Mouse (Mus musculus): ENCODE measurements around the gene Amph. TPM values are rescaled to one million over a fixed set of nuclear protein-coding genes. Genes with fewer than 3 reads are reported as not detected.

Gene Amph
- polyA plus RNA-seq, 1 experiment: not detected

- Histone ChIP-seq H3K79me2 (ENCODE audit: control insufficient read depth, insufficient read depth) (no peaks in the 10 kb centered on the region), H3K36me3 (ENCODE audit: control insufficient read depth, insufficient read depth) (no peaks in the 10 kb centered on the region), H3ac (ENCODE audit: control insufficient read depth, insufficient read length, low read depth) (no peak overlapping the region), H3K4me3 (ENCODE audit: insufficient read depth, poor library complexity, severe bottlenecking) (no peak overlapping the region), H3K27me3 (ENCODE audit: control insufficient read depth, insufficient read depth, insufficient read length) (no peaks in the 10 kb centered on the region), H3K79me3 (ENCODE audit: low read depth) (no peaks in the 10 kb centered on the region)
- TF ChIP-seq MYOG (IDR thresholded peaks at IDR 0.05; ENCODE audit: control insufficient read depth, extremely low read depth, insufficient read length) (no peak), MAX (IDR thresholded peaks at IDR 0.05) (no peak), MYOD1 (IDR thresholded peaks at IDR 0.05; ENCODE audit: control insufficient read depth, insufficient read length, low read depth) (no peak), CTCF (IDR thresholded peaks at IDR 0.05; ENCODE audit: control insufficient read depth, insufficient read depth, insufficient read length) (no peak), USF1 (IDR thresholded peaks at IDR 0.05; ENCODE audit: low read depth) (no peak), CEBPB (IDR thresholded peaks at IDR 0.05; ENCODE audit: low read depth) (no peak), FOSL1 (IDR thresholded peaks at IDR 0.05; ENCODE audit: insufficient read depth, low read length, poor library complexity, severe bottlenecking) (no peak)
Measured at GRCm38 (mm10) chr13:19190052-19190451, 242.0 kb downstream of the Amph start.

- no peaks in the 10 kb centered on the region for H3K27me3 ChIP-seq (ENCODE audit: control insufficient read depth, insufficient read depth, insufficient read length)
- H3ac ChIP-seq (ENCODE audit: control insufficient read depth, insufficient read length, low read depth): no peak overlapping the region
- TF ChIP-seq CTCF (IDR thresholded peaks at IDR 0.05; ENCODE audit: control insufficient read depth, insufficient read depth, insufficient read length) (no peak), MYOD1 (IDR thresholded peaks at IDR 0.05; ENCODE audit: control insufficient read depth, insufficient read length, low read depth) (no peak), FOSL1 (IDR thresholded peaks at IDR 0.05; ENCODE audit: insufficient read depth, low read length, poor library complexity, severe bottlenecking) (no peak), MYOG (IDR thresholded peaks at IDR 0.05; ENCODE audit: control insufficient read depth, extremely low read depth, insufficient read length) (no peak), MAX (IDR thresholded peaks at IDR 0.05) (no peak), USF1 (IDR thresholded peaks at IDR 0.05; ENCODE audit: low read depth) (no peak), CEBPB (IDR thresholded peaks at IDR 0.05; ENCODE audit: low read depth) (no peak)
Measured at GRCm38 (mm10) chr13:19194803-19195202, 246.8 kb downstream of the Amph start.

GRCm38 (mm10) chr13:19195456-19195855 lies 247.5 kb downstream of the Amph start:
- H3K36me3 ChIP-seq (ENCODE audit: control insufficient read depth, insufficient read depth): no peaks in the 10 kb centered on the region
- no peaks in the 10 kb centered on the region for H3K79me3 ChIP-seq (ENCODE audit: low read depth)
- H3K79me2 ChIP-seq (ENCODE audit: control insufficient read depth, insufficient read depth): no peaks in the 10 kb centered on the region
- H3K4me3 ChIP-seq (ENCODE audit: insufficient read depth, poor library complexity, severe bottlenecking): no peak overlapping the region
- H3K27me3 ChIP-seq (ENCODE audit: control insufficient read depth, insufficient read depth, insufficient read length): no peaks in the 10 kb centered on the region
- TF ChIP-seq FOSL1 (IDR thresholded peaks at IDR 0.05; ENCODE audit: insufficient read depth, low read length, poor library complexity, severe bottlenecking) (no peak), CEBPB (IDR thresholded peaks at IDR 0.05; ENCODE audit: low read depth) (no peak), MAX (IDR thresholded peaks at IDR 0.05) (no peak), MYOD1 (IDR thresholded peaks at IDR 0.05; ENCODE audit: control insufficient read depth, insufficient read length, low read depth) (no peak), CTCF (IDR thresholded peaks at IDR 0.05; ENCODE audit: control insufficient read depth, insufficient read depth, insufficient read length) (no peak), MYOG (IDR thresholded peaks at IDR 0.05; ENCODE audit: control insufficient read depth, extremely low read depth, insufficient read length) (no peak), USF1 (IDR thresholded peaks at IDR 0.05; ENCODE audit: low read depth) (no peak)
- no peak overlapping the region for H3ac ChIP-seq (ENCODE audit: control insufficient read depth, insufficient read length, low read depth)

More at GRCm38 (mm10) chr13:19194803-19195202, 246.8 kb downstream of the Amph start:
- Histone ChIP-seq H3K36me3 (ENCODE audit: control insufficient read depth, insufficient read depth) (no peaks in the 10 kb centered on the region), H3K79me2 (ENCODE audit: control insufficient read depth, insufficient read depth) (no peaks in the 10 kb centered on the region), H3K4me3 (ENCODE audit: insufficient read depth, poor library complexity, severe bottlenecking) (no peak overlapping the region), H3K79me3 (ENCODE audit: low read depth) (no peaks in the 10 kb centered on the region)

Other genes starting within 250 kb of the Amph start
- 12.6 TPM for gene Vps41, start 230.9 kb upstream of the Amph start, polyA plus RNA-seq (2012; fragmentation: generic; extraction: Trizol)